Mouse (Mus musculus) cerebellum, postnatal 10 days (tissue): ENCODE results near the gene Mtg2.
A peak's percentile ranks its signal among the peaks of the same experiment; 100 is the strongest.

Experiments used
- DNase-seq, 2 experiments: peaks; one replicate each; pipeline ENCODE4 v3.0.0; 2021; ENCODE audit warnings: mixed read lengths in 2 of 2

Gene Mtg2

DNA sequence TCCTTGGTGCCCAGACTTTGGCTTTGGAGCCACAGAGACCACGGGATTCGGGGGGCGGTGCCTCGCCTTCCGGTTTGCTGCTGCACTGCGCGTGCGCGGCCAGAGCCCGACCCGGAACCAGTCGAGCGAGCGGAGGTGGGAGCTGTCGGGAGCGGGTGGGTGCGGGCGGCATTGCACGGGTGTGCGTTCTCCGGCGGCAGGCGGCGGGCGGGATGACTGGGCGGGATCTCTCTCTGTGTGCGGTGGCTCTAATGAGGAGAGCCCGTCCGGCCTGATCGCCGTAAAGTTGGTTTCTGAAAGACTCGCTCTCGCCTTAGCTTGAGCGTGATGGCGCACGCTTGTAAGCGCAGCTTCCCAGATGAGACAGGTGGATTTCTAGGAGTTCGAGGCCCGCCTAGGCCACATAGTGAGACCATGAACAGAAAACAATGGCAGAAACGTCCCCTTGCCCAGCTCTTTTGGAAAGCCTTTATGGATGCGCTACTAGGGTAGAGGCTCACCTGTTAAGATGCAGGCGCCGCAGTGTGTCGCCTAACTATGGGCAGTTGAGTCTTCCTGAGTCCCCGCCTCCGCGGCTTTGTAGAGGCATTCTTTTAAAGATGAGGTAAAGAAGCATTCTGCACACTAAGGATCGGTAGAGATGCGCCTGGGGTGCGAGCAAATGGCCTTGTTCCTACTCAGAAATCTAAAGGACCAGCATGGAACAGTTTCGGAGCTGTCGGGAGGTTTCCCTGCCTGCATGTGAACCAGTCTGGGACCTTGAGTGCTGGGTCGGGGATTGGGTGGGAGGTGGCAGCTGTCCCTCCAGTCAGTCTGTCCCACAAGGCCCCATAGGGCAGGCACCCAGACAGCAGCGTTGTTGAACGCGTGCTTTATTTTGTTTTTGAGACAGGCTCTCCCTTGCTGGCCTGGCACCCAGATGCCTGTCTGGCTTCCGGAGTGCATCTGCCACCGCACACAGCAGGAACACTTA, at the start of gene Mtg2:
Gene Mtg2, plus strand, starts transcription at position 108 of the 973 bp plus-strand sequence.
- DNase-seq, result peak; percentile 97 to 98

- peak; percentile 26 to 44 for DNase-seq
Observed at GRCm38 (mm10) chr2:180020919-180021318, 49.5 kb upstream of the Mtg2 start.

DNA sequence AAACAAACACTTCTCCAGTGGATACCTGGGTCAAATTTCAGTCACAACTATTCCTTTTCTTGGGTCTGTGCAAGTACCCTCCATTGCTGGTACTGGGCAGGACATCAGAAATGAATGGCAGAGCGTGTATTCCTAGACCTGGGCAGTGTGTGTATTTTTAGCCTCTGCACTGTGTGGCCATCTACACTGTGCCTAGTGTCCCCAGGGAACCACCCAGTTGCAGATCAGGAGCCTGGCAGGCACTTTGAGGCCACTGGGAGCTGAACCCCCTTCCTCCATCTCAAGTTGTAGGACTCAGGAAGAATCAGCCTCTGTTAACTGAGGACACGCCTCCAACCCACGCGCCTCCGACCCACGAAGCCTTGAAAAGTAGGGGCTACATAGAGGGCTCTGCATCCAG, 47.6 kb upstream of the Mtg2 start:
- DNase-seq, result no peak

GRCm38 (mm10) chr2:180024401-180025098, 45.8 kb upstream of the Mtg2 start, which contains the start of gene Lsm14b:
Lsm14b (plus strand) TSS chr2:180024987.
- peak; percentile 98 to 99 for DNase-seq

- DNase-seq, result peak; percentile 74
Observed at GRCm38 (mm10) chr2:180025135-180025860, 45.1 kb upstream of the Mtg2 start.

GRCm38 (mm10) chr2:180025861-180026200, 44.6 kb upstream of the Mtg2 start:
- peak in 1 of 2 experiments; percentile 37 for DNase-seq

- peak; percentile 47 to 55 for DNase-seq
Observed at GRCm38 (mm10) chr2:180027768-180028167, 42.6 kb upstream of the Mtg2 start.

DNA sequence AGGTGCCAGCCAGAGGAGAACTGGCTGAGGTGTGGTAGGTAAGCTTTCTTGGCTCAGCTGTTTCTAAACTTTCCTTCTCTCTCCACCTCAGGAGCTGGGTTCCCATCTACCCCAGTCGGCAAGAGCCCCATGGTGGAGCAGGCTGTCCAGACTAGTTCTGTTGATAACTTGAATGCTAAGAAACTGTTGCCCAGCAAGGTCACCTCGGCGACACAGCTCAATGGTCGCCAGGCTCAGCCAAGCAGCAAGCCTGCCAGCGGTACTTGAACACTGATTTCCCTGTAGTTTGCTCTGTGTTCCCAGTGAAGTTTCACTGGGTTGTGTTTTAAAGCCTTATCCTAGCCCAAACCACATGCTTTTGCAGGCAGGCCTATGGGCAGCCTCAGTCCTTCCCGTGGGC, 39.1 kb upstream of the Mtg2 start:
- no peak for DNase-seq

DNA sequence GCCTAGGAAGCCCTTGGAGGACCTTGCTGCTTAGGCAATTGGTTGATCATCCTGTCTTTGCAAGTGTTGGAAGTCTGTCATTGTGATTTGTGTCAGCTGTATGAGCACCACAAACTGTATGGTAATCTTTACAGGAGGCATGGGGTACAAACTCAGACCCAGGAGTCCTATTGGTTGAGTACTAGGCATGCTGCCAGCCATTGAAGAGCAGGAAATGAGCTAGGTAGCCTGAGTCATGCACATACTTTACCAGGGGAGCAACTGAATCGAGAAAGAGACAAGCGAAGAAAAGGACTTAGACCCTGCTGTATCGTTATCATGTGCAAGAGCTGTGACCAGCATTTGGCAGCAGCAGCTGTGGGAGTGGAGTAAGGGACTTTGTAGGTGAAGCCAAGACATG, 37.5 kb upstream of the Mtg2 start:
- DNase-seq, result no peak

DNA sequence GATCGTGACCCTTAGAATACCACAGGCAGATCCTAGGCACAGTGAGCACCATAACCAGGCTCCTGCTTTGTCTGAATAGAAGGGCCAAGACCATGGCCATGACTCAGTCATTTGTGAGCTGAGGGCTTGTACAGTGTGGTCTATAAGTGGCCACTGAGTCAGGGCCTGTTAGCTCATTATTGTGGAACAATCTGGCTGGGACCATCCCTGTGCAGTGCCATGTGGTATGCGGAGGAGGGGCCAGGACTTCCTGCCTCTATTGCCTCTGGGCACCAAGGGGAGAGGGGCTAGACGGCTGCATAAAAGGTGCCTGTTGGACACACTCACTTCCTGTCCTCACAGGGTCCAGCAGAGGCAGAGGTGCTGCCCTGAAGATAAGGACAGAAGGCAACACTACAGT, 36.4 kb upstream of the Mtg2 start:
- no peak for DNase-seq

- DNase-seq, result no peak
Observed at GRCm38 (mm10) chr2:180034753-180035152, 35.6 kb upstream of the Mtg2 start.

- DNase-seq, result no peak
Observed at GRCm38 (mm10) chr2:180040406-180040805, 30.0 kb upstream of the Mtg2 start.

DNA sequence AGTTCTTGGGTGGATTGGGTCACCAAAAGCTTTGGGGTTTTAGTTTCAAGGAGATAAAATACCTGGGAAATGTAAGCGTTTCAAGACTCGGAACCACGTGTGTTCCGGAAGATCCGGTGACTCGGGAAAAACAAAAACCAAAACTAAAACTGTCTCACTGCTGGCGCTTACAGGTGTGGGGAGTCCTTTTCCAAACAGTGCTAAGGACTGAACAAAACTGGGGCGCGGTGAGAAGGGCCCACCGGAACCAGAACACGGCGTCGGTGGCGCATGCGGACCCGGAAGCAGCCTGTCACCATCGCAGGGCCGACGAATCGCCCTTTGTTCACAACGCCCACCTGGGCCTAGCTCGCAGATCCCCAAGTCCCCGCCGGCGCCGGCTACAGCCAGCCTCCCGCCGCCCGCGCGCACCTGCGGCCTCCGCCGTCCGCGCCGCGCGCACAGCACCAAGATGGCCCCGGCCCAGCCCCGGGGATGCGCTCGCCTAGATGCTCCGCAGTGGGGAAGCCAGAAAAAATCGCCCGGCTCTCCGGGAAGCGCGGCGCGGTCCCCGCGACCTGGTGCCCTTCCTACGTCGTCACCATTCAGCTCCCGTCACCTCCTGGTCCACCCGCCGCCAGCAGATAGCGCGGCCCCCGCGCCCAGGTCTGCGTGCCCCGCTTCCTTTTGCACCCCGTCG, 28.7 kb upstream of the Mtg2 start:
- peak; percentile 72 to 78 for DNase-seq

DNA sequence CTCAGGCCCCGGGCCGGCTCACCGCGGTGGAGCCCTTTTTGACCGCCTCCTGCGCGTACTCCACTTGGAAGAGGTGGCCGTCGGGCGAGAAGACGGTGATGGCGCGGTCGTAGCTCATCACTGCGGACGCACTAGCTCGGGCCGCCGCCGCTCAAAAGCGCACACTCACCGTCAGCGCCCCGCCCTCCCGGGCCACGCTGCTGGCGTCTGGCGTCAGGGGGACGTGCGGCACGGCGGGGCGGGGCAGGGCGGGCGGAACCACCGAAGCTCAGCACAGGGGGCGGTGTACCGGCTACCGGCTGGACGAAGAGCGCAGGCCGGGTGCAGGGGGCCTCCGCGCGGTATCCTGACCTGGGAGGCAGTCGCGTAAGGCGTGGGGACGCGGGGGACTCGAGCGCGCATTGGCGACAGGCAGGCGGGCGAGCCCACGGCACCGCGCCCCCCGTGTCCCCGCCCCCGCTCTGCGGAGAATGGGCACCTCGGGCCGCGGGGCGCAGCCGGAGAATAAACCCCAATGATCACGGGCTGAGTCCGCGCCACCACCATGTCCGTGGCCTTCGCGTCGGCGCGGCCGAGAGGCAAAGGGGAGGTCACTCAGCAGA, 28.0 kb upstream of the Mtg2 start, which contains the start of the genes Psma7 and Ss18l1:
Gene Psma7, minus strand, starts transcription at position 178 of the 602 bp plus-strand sequence.
Gene Ss18l1, plus strand, starts transcription at position 254 of the 602 bp plus-strand sequence.
- DNase-seq, result peak; percentile 96 to 97

GRCm38 (mm10) chr2:180042858-180043515, 27.4 kb upstream of the Mtg2 start:
- peak; percentile 85 to 89 for DNase-seq

DNA sequence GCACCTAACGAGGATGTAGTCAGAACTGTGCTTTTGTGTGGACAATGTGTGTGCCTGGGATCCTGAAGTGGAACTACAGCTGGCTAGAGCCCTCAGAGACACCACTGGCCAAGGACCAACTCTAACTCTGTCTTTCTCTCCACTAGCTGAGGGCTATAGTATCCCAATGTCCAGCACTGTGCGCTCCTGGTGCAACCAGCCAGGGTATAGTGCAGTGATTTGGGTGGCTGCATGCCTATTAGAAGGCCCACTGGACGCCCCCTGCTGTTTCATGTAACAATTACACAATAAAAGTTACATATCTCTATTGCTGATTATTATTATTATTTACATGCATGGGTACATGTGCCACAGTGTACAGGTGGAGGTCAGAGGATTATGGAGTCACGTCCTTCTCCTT, 25.1 kb upstream of the Mtg2 start:
- peak; percentile 63 to 78 for DNase-seq

DNA sequence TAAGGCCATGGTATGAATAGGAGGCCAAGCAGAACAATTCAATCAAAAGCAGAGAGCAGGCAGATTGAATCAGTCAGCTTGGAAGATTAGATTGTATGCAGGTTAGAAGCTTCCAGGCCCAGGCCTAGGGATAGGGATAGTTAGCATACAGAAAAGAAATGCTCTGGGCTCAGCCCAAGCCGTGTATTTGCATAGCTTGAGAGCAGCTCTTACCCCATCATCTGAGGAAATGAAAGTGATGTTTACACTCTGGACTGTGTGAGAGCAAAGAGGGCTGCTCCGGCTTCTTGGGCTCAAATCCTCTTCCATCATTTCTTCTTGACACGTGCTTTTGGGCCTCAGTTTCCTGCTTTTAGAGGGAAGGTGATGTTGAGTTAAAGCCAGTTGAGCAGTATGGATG, 22.8 kb upstream of the Mtg2 start:
- no peak for DNase-seq

GRCm38 (mm10) chr2:180047980-180048635, 22.3 kb upstream of the Mtg2 start:
- no peak for DNase-seq

- DNase-seq, result peak; percentile 93 to 97
Observed at GRCm38 (mm10) chr2:180050986-180051385, 19.4 kb upstream of the Mtg2 start.

DNA sequence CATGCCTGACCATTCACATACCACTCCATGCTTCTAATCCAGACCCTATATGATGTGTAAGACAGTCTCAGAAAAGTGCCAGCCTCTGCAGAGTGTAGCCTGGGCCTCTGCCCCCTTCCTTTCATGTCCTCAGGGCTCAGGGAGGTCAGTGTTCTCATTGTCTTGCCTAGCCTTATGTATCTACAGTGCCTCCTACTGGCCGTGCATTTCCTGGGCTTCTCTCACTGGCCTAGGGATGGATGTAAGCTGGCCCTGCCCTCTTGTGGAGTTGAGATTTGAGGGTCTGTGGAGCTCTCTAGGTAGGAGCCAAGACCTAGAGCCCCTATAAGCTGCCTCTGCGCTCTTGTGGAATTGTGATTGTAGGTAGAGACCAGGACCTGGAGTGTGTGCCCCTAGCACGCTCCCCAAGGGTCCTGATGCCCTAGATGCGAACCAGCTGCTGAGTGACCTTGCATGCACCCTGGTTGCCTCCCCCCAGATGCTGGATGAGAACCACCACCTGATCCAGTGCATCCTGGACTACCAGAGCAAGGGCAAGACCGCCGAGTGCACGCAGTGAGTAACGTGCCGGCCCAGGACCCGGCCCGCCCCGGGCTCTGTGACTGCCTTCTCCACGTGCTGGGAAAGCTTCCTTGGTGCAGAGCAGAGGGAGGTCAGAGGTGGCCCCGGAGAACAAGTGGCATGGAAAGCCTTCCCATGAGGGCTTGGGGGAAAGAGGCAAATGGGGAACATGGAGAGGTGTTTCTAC, 18.2 kb upstream of the Mtg2 start:
- peak; percentile 52 to 61 for DNase-seq
